In the genomic region with DNA sequence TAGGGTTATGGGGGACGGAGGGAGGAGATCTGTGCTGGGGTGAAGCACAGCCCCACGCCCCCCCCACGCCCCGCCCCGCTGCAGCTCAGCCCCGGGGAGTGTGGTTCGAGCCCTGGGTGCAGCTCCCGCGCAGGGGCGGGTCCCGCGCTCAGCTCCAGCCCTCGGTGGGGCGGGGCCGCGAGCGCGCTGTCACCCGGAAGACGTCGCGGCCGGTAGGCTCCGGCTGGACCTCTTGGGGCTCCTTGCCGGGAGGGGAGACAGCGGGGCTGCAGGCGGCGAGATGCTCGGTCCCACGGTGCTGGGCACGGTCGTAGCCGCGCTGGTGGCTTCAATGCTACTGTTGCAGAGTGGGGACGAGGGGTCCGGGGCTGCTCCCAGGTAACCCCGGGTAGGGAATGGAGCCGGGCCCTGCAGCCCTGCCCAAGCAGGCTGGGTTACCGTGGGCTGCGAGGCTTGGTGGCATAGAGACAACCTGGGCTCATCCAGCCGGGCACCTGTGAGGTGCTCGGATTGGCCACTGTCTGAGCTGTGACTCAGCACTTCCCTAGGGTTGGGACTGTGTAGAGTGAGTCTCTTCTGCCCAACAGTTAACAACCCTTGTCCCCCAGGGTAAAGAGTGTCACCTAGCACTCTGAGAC, we compare ENCODE assay signal across 7 mouse cellular contexts. TPM values are rescaled to one million over a fixed set of nuclear protein-coding genes. Genes with fewer than 3 reads are reported as not detected.
DNase-seq lines count a peak whose midpoint lies in the region; ATAC-seq and TF ChIP-seq lines count a peak whose summit lies in the region.

A gene (plus strand): TSS at position 182 of the 638 bp plus-strand sequence.

- peak within 1 kb of the TSS; percentile 94 for H3K4me3 ChIP-seq in MEL (ENCODE audit: control insufficient read depth in 1 of 2, insufficient read depth in 1 of 2, low read depth in 2 of 2, low read length in 2 of 2)
- H3K4me3 ChIP-seq in brown adipose tissue, adult 24 weeks (ENCODE audit: insufficient read depth, low read depth, low read length): peak within 1 kb of the TSS; percentile 80
- peak within 1 kb of the TSS; percentile 47 for H3K4me3 ChIP-seq in hindbrain, embryonic 13.5 days

- no peak for TF ChIP-seq RAD21 in MEL (IDR thresholded peaks at IDR 0.05; ENCODE audit: low read depth, low read length)

- intact Hi-C loops in left cerebral cortex, postnatal 25 days (cut with DNase I): no loop called here

- H3K36me3 ChIP-seq in MEL (ENCODE audit: control insufficient read depth in 1 of 2, insufficient read depth in 2 of 2, low read length in 2 of 2): peaks cover 12 to 39% of the 10 kb centered on the region in 2 experiments; a peak in 3 of 4 replicates
- no peaks in the 10 kb centered on the region for H3K36me3 ChIP-seq in hindbrain, embryonic 13.5 days

- peak; percentile 72 for ATAC-seq in hindbrain, embryonic 13.5 days (ENCODE audit: low FRiP score)
- ATAC-seq in megakaryocyte progenitor cell, adult 5-6 weeks (replicated peaks; ENCODE audit: poor library complexity): peak; percentile 83

- H3K27me3 ChIP-seq in MEL (ENCODE audit: control insufficient read depth in 1 of 2, insufficient read depth in 2 of 2, low read length in 2 of 2): no peaks in the 10 kb centered on the region
- H3K27me3 ChIP-seq in hindbrain, embryonic 13.5 days: peaks cover 94% of the 10 kb centered on the region

- peaks cover 23% of the 10 kb centered on the region for H3K79me2 ChIP-seq in MEL (ENCODE audit: control insufficient read depth, insufficient read depth, low read length, poor library complexity)

- WGBS in hindbrain, embryonic 13.5 days: 2% methylated on average over 42 of the region's 42 CpGs

- TF ChIP-seq POLR2A in MEL (IDR thresholded peaks at IDR 0.05; ENCODE audit: control insufficient read depth in 1 of 2, insufficient read depth in 1 of 2, low read depth in 1 of 2, low read length in 2 of 2, poor library complexity in 1 of 2): peak; percentile 77 to 78; a peak in 3 of 4 replicates

- H3K9me3 ChIP-seq in MEL (replicated peaks; ENCODE audit: insufficient read depth, low read length): no peaks in the 10 kb centered on the region
- H3K9me3 ChIP-seq in hindbrain, embryonic 13.5 days: peaks cover 7% of the 10 kb centered on the region

- TF ChIP-seq EP300 in MEL (IDR thresholded peaks at IDR 0.05; ENCODE audit: low read depth in 1 of 2, low read length in 2 of 2): no peak

- peak within 1 kb of the TSS; percentile 42 for H3K27ac ChIP-seq in MEL (ENCODE audit: control insufficient read depth, low read depth, low read length)
- no peak within 1 kb of the TSS for H3K27ac ChIP-seq in brown adipose tissue, adult 24 weeks (replicated peaks; ENCODE audit: low read depth, low read length)
- no peak within 1 kb of the TSS for H3K27ac ChIP-seq in hindbrain, embryonic 13.5 days

- H3K4me1 ChIP-seq in MEL (ENCODE audit: control insufficient read depth in 1 of 2, insufficient read depth in 2 of 2, low read length in 2 of 2): peaks cover 25 to 44% of the 10 kb centered on the region in 2 experiments
- peaks cover 6% of the 10 kb centered on the region; the same call in 1 of the 2 replicates for H3K4me1 ChIP-seq in brown adipose tissue, adult 24 weeks (ENCODE audit: control insufficient read depth, insufficient read depth, insufficient read length, low read length)
- H3K4me1 ChIP-seq in hindbrain, embryonic 13.5 days (replicated peaks): peaks cover 7% of the 10 kb centered on the region

- peak within 1 kb of the TSS; percentile 96 for H3K9ac ChIP-seq in MEL (ENCODE audit: control insufficient read depth, low read depth, low read length, poor library complexity, severe bottlenecking)
- H3K9ac ChIP-seq in hindbrain, embryonic 13.5 days: peak within 1 kb of the TSS; percentile 63

- H3K4me2 ChIP-seq in hindbrain, embryonic 13.5 days: peak within 1 kb of the TSS; percentile 71

- no peak for TF ChIP-seq CTCF in MEL (IDR thresholded peaks at IDR 0.05 in 2 of 3, conservative IDR thresholded peaks at IDR 0.05 in 1 of 3; ENCODE audit: control insufficient read depth in 1 of 3, insufficient read depth in 1 of 3, low read depth in 2 of 3, low read length in 3 of 3, poor library complexity in 1 of 3, severe bottlenecking in 1 of 3)

- DNase-seq in MEL (ENCODE audit: low read depth, low spot score): peak; percentile 85
- DNase-seq in gastrocnemius, adult 18-20 months (ENCODE audit: low spot score): peak; percentile 39
- DNase-seq in left cerebral cortex, postnatal 25 days (ENCODE audit: low spot score in 2 of 2): peak; percentile 56 to 60
- peak; percentile 66 to 83 for DNase-seq in spleen, postnatal 10 days (ENCODE audit: low spot score in 2 of 2)

TF ChIP-seq in MEL, 35 proteins besides CTCF, POLR2A, EP300 and RAD21:
- TF ChIP-seq POLR2AphosphoS2 (IDR thresholded peaks at IDR 0.05; ENCODE audit: low read length) (peak; percentile 71; the same call in 1 of the 2 replicates), CHD2 (IDR thresholded peaks at IDR 0.05; ENCODE audit: low read length) (no peak), NRF1 (IDR thresholded peaks at IDR 0.05; ENCODE audit: insufficient read depth, low read depth, low read length, poor library complexity, severe bottlenecking) (peak; percentile 57), MXI1 (IDR thresholded peaks at IDR 0.05; ENCODE audit: low read depth, low read length) (no peak), TCF12 (IDR thresholded peaks at IDR 0.05; ENCODE audit: low read depth, low read length) (0 out of 2 replicates have a peak, but pooled peaks have one; percentile 5), ELF1 (IDR thresholded peaks at IDR 0.05; ENCODE audit: low read depth, low read length) (peak; percentile 85), HCFC1 (IDR thresholded peaks at IDR 0.05; ENCODE audit: low read depth, low read length) (peak; percentile 42), MAZ (IDR thresholded peaks at IDR 0.05; ENCODE audit: low read depth, low read length) (peak; percentile 29; the same call in 1 of the 2 replicates), NELFE (IDR thresholded peaks at IDR 0.05; ENCODE audit: low read depth, low read length) (peak; percentile 68)

RNA-seq across cellular contexts. Expression of the gene that starts here (rescaled TPM):
- 22.5 and 32.8 TPM in 2 replicates for total RNA-seq in MEL (2012; rRNA removed)
- 10 to 100 TPM in 1 of 2 experiments, not detected in 1; 37.8 TPM for polyA plus RNA-seq in MEL (2012; ENCODE audit: insufficient read depth in 1 of 2, insufficient read length in 2 of 2, low read depth in 1 of 2, low replicate concordance in 2 of 2, missing spikeins in 1 of 2)
- 31.7 and 32.0 TPM in 2 replicates for polyA plus RNA-seq in brown adipose tissue, adult 24 weeks (2012; ENCODE audit: insufficient read depth, insufficient read length, missing spikeins)
- total RNA-seq in gastrocnemius, adult 18-20 months (2021): 1 to 10 TPM; 6.8 to 8.7 TPM
- 3.1 and 3.5 TPM in 2 replicates for polyA plus RNA-seq in hindbrain, embryonic 13.5 days (2015; fragmentation: Nextera tagmentation; extraction: Ambion mirVana)
- 10 to 100 TPM; 11.0 to 12.7 TPM for total RNA-seq in left cerebral cortex, postnatal 25 days (2021)
- 16.0 and 18.4 TPM in 2 replicates for total RNA-seq in megakaryocyte progenitor cell, adult 5-6 weeks (2015)
- total RNA-seq in megakaryocyte progenitor cell, adult 5-6 weeks (2017): 13.4 and 13.7 TPM in 2 replicates
